Mouse (Mus musculus): ENCODE results near the gene Abce1. TPM values are rescaled to one million over a fixed set of nuclear protein-coding genes. Genes with fewer than 3 reads are reported as not detected.
A peak's percentile ranks its signal among the peaks of the same experiment; 100 is the strongest.

The Abce1 gene
- total and polyA plus RNA-seq, 3 experiments: 123 to 306 (median 202) TPM

DNA sequence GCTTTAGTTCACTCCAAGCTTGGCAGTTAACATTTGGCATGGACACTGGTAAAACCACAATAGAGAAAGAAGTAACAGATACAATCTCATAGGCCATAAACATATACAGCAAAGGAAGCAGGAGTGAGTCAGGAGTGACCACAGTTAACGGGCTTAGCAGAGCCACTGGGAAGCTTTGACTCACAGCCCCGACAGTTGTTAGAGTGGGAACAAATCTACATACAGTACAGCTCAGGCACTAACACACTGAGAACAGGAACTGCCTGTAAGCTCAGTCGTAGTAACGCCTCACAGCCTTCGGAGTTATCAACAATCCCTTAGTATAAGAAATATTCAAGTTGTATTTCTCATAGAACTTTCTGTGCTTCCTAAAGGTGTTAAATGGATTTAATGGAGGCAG, 32.5 kb downstream of the Abce1 start:
- DNase-seq (ENCODE audit: extremely low read depth): peak; percentile 27
- Histone ChIP-seq H3K4me3 (replicated peaks in 1 of 3; ENCODE audit: low read depth in 2 of 3, low read length in 2 of 3, poor library complexity in 1 of 3) (no peak overlapping the region), H3K4me1 (ENCODE audit: control insufficient read depth in 1 of 2, insufficient read depth in 2 of 2) (no peaks in the 10 kb centered on the region), H3K9me3 (replicated peaks; ENCODE audit: low read length) (no peaks in the 10 kb centered on the region), H3K27me3 (replicated peaks) (no peaks in the 10 kb centered on the region), H3K36me3 (replicated peaks in 1 of 2; ENCODE audit: control insufficient read depth in 1 of 2, insufficient read depth in 1 of 2, low read length in 1 of 2) (peaks cover 28 to 70% of the 10 kb centered on the region in 2 experiments), H3K79me2 (replicated peaks; ENCODE audit: control insufficient read depth, extremely low read depth, insufficient read depth, poor library complexity, severe bottlenecking) (no peaks in the 10 kb centered on the region), H3K4me2 (ENCODE audit: insufficient read depth, low read depth, poor library complexity, severe bottlenecking) (no peak overlapping the region), H3K27ac (ENCODE audit: insufficient read depth, low read depth) (no peak overlapping the region), H3K9ac (ENCODE audit: insufficient read depth, low read depth) (no peak overlapping the region)
- TF ChIP-seq ETS1 (conservative IDR thresholded peaks at IDR 0.05; ENCODE audit: low read depth, low read length) (no peak), MYC (IDR thresholded peaks at IDR 0.05; ENCODE audit: low read depth, low read length) (no peak), MEF2A (IDR thresholded peaks at IDR 0.05; ENCODE audit: borderline replicate concordance, low read depth, low read length) (no peak), IRF4 (IDR thresholded peaks at IDR 0.05; ENCODE audit: low read depth, low read length) (no peak), PAX5 (IDR thresholded peaks at IDR 0.05; ENCODE audit: low read length) (no peak), ZKSCAN1 (IDR thresholded peaks at IDR 0.05; ENCODE audit: borderline replicate concordance, low read depth, low read length) (no peak), ZMIZ1 (IDR thresholded peaks at IDR 0.05; ENCODE audit: low read depth, low read length) (no peak), CHD2 (IDR thresholded peaks at IDR 0.05; ENCODE audit: low read length) (no peak), KAT2A (IDR thresholded peaks at IDR 0.05; ENCODE audit: insufficient replicate concordance, low read length) (no peak), USF1 (IDR thresholded peaks at IDR 0.05; ENCODE audit: low read depth, low read length) (no peak), NRF1 (IDR thresholded peaks at IDR 0.05; ENCODE audit: low read depth, low read length) (no peak), MAZ (IDR thresholded peaks at IDR 0.05; ENCODE audit: low read depth, low read length) (no peak)
- dilution Hi-C loops (cut with MboI; ENCODE audit: extremely low pct_ligation_motif_present, extremely low pct_unique_long_range_greater_than_20kb, low sequenced_read_pairs) (no loop called here), in situ Hi-C loops (cut with MboI; ENCODE audit: low pct_ligation_motif_present, low pct_unique_long_range_greater_than_20kb, low sequenced_read_pairs) (loop anchor here (25.0 kb wide), 1 partner anchor 1033 kb away; no protein-coding TSS in a partner anchor)

- Histone ChIP-seq H3K79me2 (replicated peaks; ENCODE audit: control insufficient read depth, extremely low read depth, insufficient read depth, poor library complexity, severe bottlenecking) (no peaks in the 10 kb centered on the region; the same call in 1 of the 2 replicates), H3K27ac (ENCODE audit: insufficient read depth, low read depth) (no peak overlapping the region), H3K9ac (ENCODE audit: insufficient read depth, low read depth) (no peak overlapping the region), H3K4me1 (ENCODE audit: control insufficient read depth in 1 of 2, insufficient read depth in 2 of 2) (no peaks in the 10 kb centered on the region), H3K36me3 (replicated peaks in 1 of 2; ENCODE audit: control insufficient read depth in 1 of 2, insufficient read depth in 1 of 2, low read length in 1 of 2) (peaks cover 32 to 68% of the 10 kb centered on the region in 2 experiments), H3K4me3 (replicated peaks in 1 of 3; ENCODE audit: low read depth in 2 of 3, low read length in 2 of 3, poor library complexity in 1 of 3) (no peak overlapping the region), H3K27me3 (replicated peaks) (no peaks in the 10 kb centered on the region), H3K9me3 (replicated peaks; ENCODE audit: low read length) (no peaks in the 10 kb centered on the region), H3K4me2 (ENCODE audit: insufficient read depth, low read depth, poor library complexity, severe bottlenecking) (no peak overlapping the region)
- dilution Hi-C loops (cut with MboI; ENCODE audit: extremely low pct_ligation_motif_present, extremely low pct_unique_long_range_greater_than_20kb, low sequenced_read_pairs): no loop called here
- in situ Hi-C loops (cut with MboI; ENCODE audit: low pct_ligation_motif_present, low pct_unique_long_range_greater_than_20kb, low sequenced_read_pairs): loop anchor here (25.0 kb wide), 1 partner anchor 1036 kb away; no protein-coding TSS in a partner anchor
- DNase-seq (ENCODE audit: extremely low read depth): no peak
- TF ChIP-seq NRF1 (IDR thresholded peaks at IDR 0.05; ENCODE audit: low read depth, low read length) (no peak), NELFE (IDR thresholded peaks at IDR 0.05; ENCODE audit: low read depth, low read length) (no peak), TBP (conservative IDR thresholded peaks at IDR 0.05; ENCODE audit: low read depth, low read length) (no peak), SMC3 (IDR thresholded peaks at IDR 0.05; ENCODE audit: low read depth, low read length) (no peak)
Observed at GRCm38 (mm10) chr8:79676461-79676860, 35.1 kb downstream of the Abce1 start.

All from CH12.LX (cell line).